1 mouse cellular context compared by ENCODE assay signal in genomic region chr10:79745411-79745810, GRCm38 (mm10).
TF ChIP-seq lines count a peak whose summit lies in the region.

No protein-coding gene starts in this region.

TF ChIP-seq in MEL, 35 proteins besides CTCF, POLR2A, EP300 and RAD21 (continued from another document):
- no peak for TF ChIP-seq BHLHE40 (IDR thresholded peaks at IDR 0.05; ENCODE audit: borderline replicate concordance, low read depth, low read length)
- TF ChIP-seq MXI1 (IDR thresholded peaks at IDR 0.05; ENCODE audit: low read depth, low read length), result no peak
- no peak for TF ChIP-seq TBP (IDR thresholded peaks at IDR 0.05; ENCODE audit: low read depth, low read length)
- TF ChIP-seq RCOR1 (IDR thresholded peaks at IDR 0.05; ENCODE audit: low read depth, low read length), result no peak
- no peak for TF ChIP-seq CHD1 (IDR thresholded peaks at IDR 0.05; ENCODE audit: low read depth, low read length)
